Mouse (Mus musculus): ENCODE results near the gene Tubg2.

DNA sequence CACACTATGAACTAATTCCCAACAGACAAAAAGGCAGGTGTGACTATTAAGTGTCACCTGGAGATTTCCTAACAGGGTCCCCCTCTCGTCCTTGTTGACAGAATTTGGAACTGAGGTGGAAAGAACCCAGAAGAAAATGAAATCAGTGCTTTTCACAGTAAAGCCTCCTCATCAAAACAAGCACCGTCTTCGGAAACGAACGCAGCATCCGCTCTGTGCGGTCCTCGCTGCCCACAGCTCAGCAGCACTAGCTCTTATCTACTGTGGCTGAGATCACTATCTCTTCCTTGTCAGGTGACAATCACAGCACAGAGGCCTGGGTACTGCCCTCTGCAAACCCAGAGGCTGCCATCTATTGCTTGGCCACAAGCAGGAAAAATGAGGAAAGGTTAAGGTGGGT is 40.5 kb downstream of the Tubg2 start:
- TF ChIP-seq CTCF (IDR thresholded peaks at IDR 0.05; ENCODE audit: low read depth), result no peak
- TF ChIP-seq EP300 (optimal IDR thresholded peaks at IDR 0.05), result no peak

Measured in stomach, postnatal 0 days (tissue).